Mouse (Mus musculus) brain, embryonic 14.5 days (tissue): ENCODE results near the gene Mrpl21. TPM values are rescaled to one million over a fixed set of nuclear protein-coding genes. Genes with fewer than 3 reads are reported as not detected.

Source experiments
- DNase-seq: peaks from one replicate; pipeline ENCODE4 v3.0.0-alpha.2; 2011; ENCODE audit warnings: low read depth
- CTCF ChIP-seq: fragments of 200-500 bp; IDR thresholded peaks from 2 replicates; pipeline ENCODE4 v1.5.1; 2012; ENCODE audit warnings: inconsistent platforms, mild to moderate bottlenecking, moderate library complexity, borderline replicate concordance; ENCODE audit not compliant: insufficient read depth, insufficient read length; ENCODE audit errors: extremely low read depth
- POLR2A ChIP-seq: fragments of 200-500 bp; IDR thresholded peaks from 2 replicates; pipeline ENCODE4 v1.6.1; 2012; ENCODE audit warnings: mild to moderate bottlenecking, inconsistent platforms, borderline replicate concordance; ENCODE audit not compliant: poor library complexity, insufficient read depth, insufficient read length, severe bottlenecking; ENCODE audit errors: extremely low read depth
- polyA plus RNA-seq: library from polyadenylated mRNA; depleted of rRNA; stranded (reverse); fragments of >200 nt; gene quantifications from 2 replicates; pipeline ENCODE4 v1.2.3, GENCODE M21; 2012; rRNA removed

The Mrpl21 gene
- polyA plus RNA-seq, 1 experiment, result 56.2 TPM

- DNase-seq, result no peak
- TF ChIP-seq POLR2A (no peak), CTCF (no peak)
Measured at GRCm38 (mm10) chr19:3333247-3333646, 50.5 kb downstream of the Mrpl21 start.

DNA sequence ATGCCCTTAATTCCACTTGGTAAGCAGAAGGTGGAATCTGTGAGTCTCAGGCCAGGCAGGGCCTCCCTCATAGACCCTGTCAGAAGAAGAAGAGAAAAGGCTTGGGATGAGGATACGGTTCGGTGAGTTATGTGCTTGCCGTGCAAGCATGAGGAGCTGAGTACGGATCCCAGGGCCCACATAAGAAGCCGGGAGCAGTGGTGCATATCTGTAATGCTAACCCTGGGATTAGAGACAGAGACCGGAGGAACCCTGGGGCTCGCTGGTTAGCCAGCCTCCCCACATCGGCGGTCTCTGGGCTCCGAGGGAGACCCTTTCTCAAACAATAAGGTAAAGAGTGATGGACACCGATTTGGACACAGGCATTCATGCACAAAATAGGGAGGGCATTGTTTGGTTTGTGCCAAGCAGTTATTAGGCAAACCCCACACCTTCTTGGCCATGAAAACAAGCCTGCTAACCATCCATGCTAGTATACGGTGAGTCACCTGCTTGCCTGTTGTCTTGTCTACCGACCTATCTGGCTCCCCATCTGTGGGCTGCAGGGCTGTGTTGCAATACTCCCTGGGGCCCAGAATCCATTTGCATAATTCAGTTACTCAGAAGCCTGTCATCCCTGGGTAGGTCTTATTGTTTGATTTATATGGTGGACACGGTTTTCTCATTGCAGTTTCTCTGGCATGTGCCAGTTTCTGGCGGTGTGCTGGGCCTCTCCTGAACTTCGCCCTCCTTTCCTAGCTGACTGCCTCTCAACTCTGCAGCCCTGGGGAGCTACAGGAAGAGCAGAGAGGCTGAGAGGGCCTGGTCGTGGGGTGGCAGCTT is 51.2 kb downstream of the Mrpl21 start:
- TF ChIP-seq POLR2A (no peak), CTCF (no peak)
- peak; percentile 50 for DNase-seq

DNA sequence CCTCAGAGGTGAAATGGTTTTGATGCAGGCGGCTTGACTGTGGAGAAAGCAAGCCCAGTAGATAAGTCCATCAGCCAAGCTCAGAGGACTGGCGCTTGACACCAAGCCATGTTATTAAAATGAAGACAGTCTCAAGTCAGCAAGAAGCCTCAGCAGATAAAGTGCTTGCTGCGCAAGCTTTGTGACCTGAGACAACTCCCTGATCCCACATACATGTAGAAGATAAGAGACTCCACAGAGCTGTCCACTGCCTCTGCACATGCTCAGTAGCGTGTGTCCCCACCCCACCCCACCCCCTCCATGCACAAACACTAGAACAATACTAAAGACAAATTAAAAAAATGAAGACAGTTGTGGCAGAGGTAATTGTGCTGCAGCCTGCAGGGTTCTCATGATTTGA is 51.8 kb downstream of the Mrpl21 start:
- no peak for TF ChIP-seq POLR2A
- DNase-seq, result no peak

DNA sequence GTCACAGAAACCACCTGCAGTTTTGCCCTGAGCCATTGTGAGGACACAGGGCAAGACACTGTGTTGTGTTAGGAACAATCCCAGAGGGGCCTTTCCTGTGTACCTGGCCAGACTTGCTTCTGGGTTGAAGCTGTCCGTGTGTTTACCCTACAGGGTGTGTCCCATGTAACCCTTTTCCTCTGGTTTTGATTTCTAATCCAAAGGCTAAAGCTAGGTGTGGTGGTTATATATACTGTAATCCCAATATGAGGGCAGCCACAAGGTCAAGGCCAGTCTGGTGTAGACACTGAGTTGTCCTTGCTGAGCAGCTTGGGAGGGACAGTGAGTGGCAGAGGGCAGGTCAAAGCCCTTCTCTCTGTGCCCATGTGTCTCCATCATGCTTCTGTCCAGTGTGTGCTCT is 53.2 kb downstream of the Mrpl21 start:
- TF ChIP-seq POLR2A (no peak), CTCF (no peak)
- DNase-seq, result no peak

GRCm38 (mm10) chr19:3336485-3337255 is 54.0 kb downstream of the Mrpl21 start:
- TF ChIP-seq POLR2A, result no peak
- TF ChIP-seq CTCF, result no peak
- no peak for DNase-seq

- DNase-seq, result no peak
- no peak for TF ChIP-seq POLR2A
- TF ChIP-seq CTCF, result no peak
Measured at GRCm38 (mm10) chr19:3339187-3339586, 56.5 kb downstream of the Mrpl21 start.

DNA sequence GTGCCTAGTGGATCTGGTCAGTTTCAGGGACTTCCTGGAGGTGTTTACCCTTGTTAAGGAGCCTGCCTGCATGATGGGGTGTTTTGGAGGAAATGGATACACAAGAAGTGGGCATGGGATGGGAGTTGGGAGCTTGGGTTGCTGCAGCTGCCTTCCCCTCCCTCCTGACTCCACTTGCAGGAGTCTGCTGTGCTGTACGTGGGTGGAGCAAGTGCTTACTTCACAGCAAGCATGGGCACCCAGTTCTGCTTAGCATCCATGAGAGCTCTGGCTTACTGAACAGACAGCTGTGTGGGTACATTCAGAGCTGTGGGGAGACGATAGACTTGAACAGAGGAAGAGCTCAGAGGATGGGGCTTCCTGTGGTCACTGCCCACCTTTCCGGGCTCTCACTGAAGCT is 58.3 kb downstream of the Mrpl21 start:
- TF ChIP-seq POLR2A (no peak), CTCF (no peak)
- no peak for DNase-seq

Other genes starting within 250 kb of the Mrpl21 start
- gene Ighmbp2, start 116 bp downstream of the Mrpl21 start, polyA plus RNA-seq, result 8.8 and 11.4 TPM in 2 replicates
- gene Cpt1a, start 39.4 kb downstream of the Mrpl21 start, polyA plus RNA-seq, result 18.4 and 23.1 TPM in 2 replicates
- 0.36 and 0.42 TPM in 2 replicates for gene Tesmin, start 106.0 kb downstream of the Mrpl21 start, polyA plus RNA-seq
- 3.9 and 6.2 TPM in 2 replicates for gene Gal, start 131.6 kb downstream of the Mrpl21 start, polyA plus RNA-seq